Mouse (Mus musculus) testis, postnatal 10 days (tissue): ENCODE data around the gene Atp10a.

Source experiments
- DNase-seq: peaks from one replicate; pipeline ENCODE4 v3.0.0; 2021; ENCODE audit warnings: low spot score

Gene Atp10a

DNA sequence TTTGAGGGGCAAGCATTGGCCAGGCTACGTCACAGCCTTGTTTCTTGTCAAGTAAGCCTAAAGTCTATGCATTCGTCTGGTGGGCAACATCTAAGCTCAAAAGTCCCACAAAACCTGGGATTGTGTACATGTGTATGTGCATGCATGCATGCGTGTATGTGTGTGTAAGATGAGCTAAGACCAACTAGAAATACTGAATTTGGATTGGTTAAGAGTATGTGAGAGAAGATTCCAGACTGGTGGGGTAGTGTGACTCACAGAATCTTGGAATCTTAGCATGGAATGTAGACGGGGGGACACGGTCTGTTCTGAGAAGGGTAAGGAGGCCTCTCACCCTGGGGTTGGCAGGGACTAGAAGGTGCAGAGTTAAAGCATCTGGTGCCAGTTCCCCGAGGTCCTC, at the start of gene Atp10a:
Gene Atp10a, plus strand, starts transcription at position 301 of the 400 bp plus-strand sequence.
- DNase-seq, result no peak

DNA sequence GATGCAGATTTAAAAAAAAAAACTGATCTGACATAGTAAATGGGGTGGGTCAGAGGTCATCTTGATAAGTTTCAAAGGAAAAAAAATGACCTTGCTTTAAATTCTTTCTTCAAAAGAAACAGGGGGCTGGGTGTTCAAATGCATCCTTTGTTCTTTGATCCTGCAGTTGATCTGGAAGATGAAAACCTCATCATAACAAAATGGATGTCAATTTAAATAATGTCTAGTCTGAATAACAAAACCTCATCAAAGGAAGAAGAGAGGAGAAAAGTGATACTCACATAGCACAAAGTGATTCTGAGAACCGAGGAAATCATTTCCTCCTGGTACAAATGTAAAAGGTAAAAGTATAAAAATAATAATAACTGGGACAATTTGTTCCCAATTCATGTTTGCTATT, 37.9 kb upstream of the Atp10a start:
- DNase-seq, result no peak

DNA sequence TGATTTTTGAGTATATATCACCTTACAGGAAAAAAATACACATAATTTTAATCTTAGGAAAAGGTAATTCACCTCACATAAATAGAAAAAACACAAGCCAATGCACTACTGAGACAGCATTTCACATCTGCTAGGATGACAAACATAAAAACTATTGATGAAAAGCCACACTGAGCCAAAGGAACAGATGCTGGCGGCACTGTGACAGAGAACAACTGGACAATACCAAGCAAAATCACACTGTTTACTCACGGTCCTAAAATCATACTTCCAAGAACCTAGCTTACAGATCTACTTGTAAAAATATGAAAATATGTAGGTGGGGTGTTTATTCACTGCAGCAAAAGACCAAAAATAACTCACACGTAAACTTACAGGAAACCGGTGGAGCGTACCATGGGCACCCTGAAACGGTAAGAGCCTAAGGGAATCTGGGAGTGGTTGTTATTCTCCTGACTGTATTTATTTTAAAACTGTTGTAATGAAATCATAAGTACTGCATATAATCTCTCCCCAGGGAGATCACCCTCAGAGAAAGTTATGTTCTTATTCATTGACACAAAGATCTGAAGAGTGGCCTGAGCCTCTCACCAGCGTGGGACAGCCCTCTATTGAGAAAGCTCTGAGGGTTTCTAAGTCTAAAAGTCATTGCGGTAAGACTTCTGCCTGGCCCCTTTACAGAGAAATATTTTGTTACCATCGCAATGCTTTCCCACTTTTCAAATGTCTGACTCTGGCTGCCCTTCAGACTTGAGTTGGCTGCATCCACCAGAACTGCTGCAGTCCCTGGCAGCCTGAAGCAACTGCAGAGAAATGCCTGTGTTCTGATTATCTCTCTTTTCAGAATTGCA, 29.4 kb upstream of the Atp10a start:
- no peak for DNase-seq

DNA sequence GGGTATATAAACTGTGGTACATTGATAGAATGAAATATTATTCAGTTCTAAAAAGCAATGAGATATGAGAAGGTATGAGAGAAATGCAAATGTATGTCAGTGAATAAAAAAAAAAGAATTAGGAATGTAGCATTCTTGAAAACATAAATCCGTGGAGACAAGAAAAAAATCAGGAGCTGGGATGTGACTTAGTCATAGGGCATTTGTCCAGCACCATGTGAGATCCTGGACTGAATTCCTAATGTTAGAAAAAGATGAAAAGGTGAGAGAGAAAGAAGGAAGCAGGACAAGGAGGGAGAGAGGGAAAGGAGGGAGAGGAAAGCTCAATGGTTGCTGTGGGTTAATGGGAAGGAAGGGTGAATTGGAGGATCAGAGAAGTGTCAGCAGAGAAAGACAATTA, 28.6 kb upstream of the Atp10a start:
- DNase-seq, result no peak

DNA sequence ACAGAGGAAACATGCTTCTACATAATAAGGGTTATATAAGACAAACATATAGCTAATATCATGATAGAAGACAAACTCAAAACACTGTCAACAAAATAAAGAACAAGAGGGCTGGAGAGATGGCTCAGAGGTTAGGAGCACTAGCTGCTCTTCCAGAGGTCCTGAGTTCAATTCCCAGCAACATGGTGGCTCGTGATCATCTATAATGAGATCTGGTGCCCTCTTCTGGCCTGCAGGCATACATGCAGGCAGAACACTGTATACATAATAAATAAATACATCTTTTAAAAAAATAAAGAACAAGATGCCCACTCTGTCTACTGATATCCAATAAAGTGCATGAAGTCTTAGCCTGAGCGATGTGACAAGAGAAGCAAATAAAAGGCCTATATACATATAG, 26.7 kb upstream of the Atp10a start:
- no peak for DNase-seq

DNA sequence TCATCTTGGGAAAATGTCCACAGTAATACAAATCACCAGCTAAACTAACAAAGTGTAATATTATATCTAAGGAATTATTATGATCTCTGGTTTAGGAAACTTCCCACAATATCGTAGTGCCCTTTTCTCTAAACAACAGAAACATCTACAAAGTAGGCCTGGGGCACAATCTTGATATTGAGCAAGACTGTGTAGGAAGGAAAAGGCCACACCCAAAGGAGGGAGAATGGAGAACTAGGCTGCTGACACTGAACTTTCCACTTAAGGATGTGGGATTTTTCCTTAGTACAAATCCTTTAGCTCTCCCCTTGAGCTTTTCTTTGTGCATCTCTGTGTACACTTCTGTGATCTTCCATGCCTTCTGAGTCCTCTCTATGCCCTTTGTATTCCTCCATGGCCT, 22.3 kb upstream of the Atp10a start:
- DNase-seq, result no peak

DNA sequence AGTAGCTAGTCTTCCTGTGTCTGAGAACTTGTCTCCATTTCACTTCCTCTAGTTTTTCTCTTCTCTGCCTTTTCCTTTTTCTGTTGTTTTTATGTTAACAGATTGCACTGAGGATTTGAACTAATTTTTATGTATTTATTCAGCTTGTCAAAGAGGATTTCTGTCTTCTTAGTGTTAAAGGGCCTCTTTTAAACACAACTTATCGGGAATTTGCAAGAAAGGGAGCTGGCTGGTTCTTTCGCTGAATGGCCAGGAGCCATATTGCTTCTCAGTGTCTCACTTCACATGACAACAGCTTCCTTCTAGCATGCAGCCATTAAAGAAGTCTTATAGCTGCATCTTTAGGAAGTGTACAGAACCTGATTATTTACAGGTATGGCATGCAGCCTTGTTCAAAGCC, 16.3 kb upstream of the Atp10a start:
- DNase-seq, result no peak

DNA sequence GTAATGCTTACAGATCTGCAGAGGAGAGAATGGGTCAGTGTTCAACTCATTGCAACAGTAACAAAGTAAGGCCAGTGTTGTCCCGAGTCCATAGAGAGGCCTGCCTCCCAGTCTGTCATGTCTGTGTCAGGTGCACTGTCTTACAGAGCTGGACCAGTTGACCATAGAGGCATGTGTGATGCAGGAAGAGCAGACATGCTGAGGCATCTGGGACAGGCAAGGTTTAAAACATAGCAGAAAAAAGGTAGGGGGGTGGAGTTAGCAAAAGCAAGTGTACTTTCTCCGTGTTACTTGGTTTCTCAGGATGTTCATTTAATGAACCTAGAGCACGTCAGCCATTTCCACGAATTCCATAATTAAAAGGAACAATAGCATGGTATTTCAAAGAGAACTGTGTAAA, 15.5 kb upstream of the Atp10a start:
- no peak for DNase-seq

DNA sequence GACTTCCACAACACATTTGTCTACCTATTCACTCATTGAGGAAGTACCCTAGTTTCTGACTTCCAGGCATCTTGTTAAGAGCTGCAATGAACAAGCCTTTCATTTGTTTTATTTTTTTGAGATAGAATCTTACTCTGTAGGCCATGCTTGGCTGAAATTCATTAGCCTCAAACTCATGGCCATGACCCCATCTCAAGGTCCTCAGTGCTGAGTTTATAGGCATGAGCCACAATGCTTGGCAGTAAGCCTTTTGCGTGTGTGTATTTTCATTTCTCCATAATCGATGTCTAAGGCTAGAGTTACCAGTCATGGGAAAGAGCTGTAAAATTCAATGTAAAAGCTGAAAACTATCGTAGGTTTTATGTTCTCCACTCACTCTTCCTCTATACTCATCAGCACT, 14.1 kb upstream of the Atp10a start:
- no peak for DNase-seq

DNA sequence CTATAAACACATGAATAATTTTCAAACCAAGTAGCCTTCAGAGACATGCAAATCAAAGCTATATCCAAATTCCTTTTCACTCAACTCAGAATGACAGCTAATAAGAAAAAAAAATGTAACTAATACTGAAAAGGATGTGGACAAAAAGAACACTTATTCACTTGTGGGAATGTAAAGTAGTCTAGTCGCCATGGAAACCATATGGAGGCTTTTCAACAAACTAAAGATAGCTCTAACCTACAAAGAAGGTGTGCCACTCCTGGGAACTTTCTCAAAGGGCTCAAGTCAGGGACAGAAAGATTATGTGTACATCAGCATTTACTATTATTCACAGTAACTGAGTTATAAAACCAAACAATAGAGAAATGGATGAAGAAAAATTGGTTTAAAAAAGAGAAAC, 8.6 kb upstream of the Atp10a start:
- no peak for DNase-seq

DNA sequence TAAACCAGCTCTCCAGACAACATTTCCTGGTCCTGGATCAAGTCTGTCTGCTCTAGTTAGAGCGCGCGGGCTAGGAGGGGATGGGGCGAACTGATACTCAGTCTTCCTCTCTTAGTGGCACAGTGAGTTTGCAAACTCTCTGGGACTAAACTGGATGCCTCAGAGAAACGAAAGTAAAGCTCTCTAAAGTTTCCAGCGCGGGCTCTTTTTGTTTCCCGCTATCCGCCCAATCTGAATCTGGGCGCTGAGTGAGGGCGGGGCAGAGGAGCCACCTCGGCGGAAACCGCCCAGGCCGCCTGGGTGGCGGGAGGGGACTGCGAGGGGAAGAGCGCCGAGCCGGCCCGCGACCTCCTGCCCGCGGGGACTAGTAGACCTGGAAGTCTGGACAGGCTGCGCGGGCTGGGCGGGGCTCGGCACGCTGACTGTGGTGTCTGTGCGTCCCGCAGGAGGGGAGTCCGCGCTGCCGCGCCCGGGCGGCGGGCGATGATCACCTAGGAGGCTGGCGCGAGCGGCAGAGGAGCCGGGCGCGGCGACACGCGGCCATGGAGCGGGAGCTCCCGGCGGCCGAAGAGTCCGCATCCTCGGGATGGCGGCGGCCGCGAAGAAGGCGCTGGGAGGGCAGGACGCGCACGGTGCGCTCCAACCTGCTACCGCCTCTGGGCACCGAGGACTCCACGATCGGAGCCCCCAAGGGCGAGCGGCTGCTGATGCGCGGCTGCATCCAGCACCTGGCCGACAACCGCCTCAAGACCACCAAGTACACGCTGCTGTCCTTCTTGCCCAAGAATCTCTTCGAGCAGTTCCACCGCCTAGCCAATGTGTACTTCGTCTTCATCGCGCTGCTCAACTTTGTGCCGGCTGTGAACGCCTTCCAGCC, 2.2 kb downstream of the Atp10a start:
- DNase-seq, result peak; percentile 76

DNA sequence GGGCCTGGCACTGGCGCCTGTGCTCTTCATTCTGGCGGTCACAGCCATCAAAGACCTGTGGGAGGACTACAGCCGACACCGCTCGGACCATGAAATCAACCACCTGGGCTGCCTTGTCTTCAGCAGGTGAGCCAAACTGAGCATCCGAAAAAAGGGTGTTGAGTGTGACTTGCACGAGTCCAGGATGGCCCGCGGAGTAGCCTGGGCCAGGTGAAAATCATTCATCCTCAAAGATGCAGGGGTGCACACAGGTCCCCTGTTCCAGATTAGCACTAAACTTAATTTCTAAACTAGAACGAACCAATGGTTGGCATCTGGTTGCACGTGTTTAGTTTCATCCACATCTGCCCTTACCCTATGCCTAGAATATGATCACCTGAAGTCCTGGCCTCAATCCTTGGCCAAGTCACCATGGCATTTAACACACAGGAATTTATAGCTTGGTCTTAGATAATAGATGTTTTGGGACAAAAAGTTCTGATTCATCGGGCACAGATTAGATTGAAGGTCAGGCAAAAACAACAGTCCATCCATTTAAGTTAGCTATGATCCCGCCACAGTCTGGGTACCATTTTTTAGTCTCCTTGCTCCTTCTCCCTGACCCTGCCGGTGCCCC, 2.9 kb downstream of the Atp10a start:
- DNase-seq, result no peak

DNA sequence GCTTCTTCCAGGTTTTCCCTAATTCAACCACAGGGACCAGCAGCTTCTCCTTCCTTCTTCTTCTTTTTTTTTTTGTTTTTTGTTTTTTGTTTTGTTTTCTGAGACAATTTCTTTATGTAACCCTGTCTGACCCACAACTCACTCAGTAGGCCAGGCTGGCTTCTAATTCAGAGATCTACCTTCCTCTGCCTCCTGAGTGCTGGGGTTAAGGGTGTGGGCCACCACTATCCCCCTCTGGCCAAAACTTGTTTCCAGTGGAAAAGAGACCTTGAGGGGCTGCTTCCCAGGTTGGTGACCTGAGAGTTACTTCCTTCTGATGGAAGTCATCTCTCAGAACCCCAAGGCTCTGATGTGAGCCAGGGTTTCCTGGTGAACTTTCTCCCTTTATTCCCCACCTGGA, 4.1 kb downstream of the Atp10a start:
- DNase-seq, result no peak

DNA sequence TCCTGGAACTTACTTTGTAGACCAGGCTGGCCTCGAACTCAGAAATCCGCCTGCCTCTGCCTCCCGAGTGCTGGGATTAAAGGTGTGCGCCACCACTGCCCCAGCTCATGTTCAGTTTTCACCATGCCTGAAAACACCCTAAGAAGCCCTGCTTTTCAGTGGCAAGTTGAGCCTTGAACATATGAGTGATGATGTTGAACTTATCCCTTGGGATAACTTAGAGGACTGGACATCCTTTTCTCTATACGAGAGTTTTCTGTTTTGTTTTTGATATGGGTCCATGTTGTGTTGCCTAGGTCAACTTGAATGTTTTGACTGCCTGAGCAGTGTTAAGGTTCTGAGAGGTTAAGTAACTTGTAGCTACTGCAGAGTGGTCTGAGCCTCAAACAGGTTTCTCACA, 4.7 kb downstream of the Atp10a start:
- DNase-seq, result no peak

DNA sequence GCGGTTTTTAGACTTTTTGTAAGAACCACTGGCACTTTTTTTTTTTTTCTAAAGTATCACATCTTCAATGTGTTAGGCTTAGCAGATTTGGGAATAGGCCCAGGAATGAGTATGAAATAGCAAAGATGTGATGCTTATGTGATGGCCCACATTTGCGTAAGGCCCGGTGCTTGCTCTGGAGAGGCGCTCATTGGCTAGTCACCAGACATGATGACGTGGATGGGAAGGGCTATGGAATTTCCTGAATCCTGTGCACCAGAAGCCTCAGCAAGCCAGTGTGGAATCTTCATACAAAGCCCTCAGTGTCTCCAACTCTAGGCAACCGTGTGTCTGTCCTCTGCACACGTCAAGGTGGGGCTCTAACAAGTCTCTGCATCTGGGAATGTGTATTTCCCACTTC, 5.1 kb downstream of the Atp10a start:
- DNase-seq, result no peak

DNA sequence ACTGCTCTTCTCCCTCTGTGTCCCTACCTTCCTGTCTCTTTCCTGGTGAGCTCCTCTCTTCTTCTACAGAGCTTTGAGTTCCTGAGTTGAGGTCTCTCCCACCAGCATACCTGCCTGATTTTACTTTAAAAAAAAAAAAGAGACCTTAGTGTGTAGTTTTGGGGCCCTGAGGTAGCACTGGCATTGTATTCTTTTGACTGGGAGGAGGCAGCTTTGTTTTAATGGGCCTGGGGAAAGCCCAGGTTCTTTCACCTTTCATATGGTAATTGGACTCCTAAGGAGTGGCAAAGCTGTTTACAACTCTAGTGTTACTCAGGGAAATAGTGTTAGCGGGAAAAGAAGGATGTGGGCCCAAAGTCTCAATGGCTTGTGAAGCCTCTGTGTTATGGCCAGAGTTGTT, 12.7 kb downstream of the Atp10a start:
- no peak for DNase-seq

DNA sequence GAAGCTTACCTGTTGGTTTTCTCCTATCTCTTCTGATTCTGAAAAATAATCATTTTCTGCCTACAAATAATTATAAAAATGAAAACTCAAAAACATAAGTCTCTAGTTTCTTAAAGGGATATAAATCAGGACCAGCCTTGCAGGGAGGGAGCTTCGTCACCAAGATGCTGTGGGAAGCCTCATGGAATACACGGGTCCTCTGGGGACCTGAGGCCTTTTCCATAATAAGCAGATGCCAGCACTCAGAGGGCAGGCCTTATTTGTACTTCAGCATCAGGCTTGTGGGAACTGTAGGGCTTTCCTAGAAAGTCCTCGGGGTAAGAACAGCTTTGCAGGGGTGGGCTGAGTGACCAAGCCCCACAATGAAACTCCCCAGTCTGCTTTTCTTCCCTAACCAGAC, 20.1 kb downstream of the Atp10a start:
- no peak for DNase-seq

DNA sequence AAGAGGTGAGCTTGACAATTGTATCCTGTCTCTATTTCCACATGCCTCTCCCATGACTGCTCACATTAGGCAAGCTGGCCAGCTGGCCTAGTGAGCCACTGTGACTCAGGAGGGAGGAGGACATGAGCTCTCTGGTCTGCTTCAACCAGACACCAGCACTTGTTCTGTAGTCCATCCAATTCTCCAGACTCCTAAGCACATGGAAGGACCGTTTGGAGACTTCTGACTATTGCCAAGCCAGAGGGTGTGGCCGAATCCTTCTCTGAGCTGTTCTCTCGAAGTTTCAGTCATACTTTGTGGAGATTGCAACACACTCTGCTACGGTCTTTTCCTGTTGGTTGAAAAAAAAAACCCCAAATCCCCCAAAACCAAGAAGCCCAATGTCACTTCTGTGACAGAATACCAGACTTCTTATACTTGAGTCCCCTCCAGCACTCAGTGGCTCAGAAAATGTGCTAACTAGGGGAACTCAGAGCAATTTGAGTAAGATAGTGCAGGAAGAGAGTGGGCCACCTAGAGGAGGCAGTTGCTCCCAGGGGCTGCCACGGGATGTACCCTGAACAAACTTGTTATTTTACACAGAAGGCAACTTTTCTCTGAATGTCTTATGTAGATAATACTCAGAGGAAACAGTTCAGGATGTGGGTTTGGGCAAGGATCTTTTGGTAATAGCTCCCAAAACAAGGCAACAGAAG, 21.3 kb downstream of the Atp10a start:
- DNase-seq, result no peak

DNA sequence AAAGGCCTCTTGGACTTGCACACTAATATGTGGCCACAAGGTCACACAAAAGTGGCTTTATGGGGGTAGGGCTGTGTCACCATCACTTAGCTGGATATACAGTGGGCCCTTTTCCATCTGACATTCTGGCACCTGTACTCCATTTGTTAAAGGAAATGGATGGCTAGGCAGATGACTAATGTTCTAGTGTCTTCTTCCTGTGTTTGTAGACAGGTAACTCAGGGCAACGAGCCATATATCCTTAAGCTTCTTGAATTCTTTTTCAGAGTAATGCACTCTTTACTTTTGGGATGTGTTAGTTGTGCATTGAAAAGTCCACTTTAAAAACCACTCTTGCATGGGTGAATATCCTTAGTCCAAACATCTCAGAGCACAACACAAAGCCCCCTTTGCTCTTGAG, 30.0 kb downstream of the Atp10a start:
- no peak for DNase-seq

DNA sequence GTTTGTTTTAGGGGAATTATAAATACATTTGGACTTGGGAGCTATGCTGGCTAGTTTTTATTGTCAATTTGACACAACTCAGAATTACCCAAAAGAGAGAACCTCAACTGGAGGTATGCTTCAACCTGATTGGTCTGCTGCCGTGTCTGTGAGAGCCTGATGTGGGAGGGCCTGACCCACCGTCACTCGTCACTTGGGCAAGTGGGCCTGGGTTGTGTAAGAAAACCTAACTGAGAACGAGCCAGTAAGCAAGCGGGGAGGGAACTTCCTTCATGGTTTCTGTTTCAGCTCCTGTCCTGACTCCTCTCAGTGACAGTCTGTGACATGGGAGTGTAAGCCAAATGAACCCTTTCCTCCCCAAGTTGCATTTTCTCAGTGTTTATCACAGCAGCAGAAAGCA, 30.6 kb downstream of the Atp10a start:
- no peak for DNase-seq

DNA sequence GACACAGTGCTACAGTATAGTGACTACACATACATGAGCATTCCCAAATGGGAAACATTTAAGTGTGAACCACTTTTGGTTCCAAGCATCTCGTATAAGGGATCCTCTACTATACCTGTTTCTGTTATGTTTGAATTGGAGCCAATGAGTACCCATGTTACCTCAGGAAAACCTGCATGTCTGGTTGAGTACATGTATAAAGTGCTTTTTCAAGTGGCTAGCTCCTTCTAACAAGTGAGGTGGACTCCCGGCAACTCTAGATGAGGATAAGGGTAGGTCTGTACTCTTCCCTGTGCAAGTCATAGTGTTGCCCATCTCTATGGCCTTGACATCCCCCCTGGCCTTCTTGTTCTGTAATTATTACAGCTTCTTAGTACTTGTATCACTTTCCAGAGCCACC, 31.0 kb downstream of the Atp10a start:
- DNase-seq, result no peak
